Mouse (Mus musculus) C2C12 (cell line): ENCODE data around the gene Tldc1.

Experiments
- CTCF ChIP-seq: IDR thresholded peaks from one replicate; pipeline ENCODE4 v1.5.1; 2011; ENCODE audit not compliant: control insufficient read depth, insufficient read depth, insufficient read length
- MYOG ChIP-seq: IDR thresholded peaks from one replicate; pipeline ENCODE4 v1.6.1; 2011; ENCODE audit not compliant: control insufficient read depth, insufficient read length; ENCODE audit errors: extremely low read depth
- USF1 ChIP-seq: IDR thresholded peaks from one replicate; pipeline ENCODE4 v1.6.1; 2011; ENCODE audit warnings: low read depth, mild to moderate bottlenecking, control low read depth, moderate library complexity

DNA sequence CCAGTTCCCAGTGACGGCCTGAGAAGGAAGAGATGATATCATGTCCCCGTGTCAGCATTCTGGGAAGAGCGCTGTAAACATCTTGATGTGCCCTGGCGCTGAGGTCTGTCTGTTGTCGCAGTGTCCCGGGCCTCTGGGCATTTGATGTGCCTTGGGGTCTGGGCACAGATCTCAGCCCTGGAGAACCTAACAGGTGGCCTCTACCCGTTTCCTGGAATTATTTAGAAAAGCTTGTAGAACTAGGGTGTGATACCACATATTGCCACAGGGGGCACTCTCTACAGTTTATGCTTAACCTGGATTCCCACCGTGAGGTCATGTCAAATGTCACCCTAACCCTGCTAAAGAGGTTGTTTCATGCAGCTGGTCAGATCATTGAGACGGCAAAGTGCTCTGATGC lies 60.5 kb downstream of the Tldc1 start:
- TF ChIP-seq CTCF (no peak), USF1 (no peak), MYOG (no peak)
